8 mouse cellular contexts compared by ENCODE assay signal in the genomic region with DNA sequence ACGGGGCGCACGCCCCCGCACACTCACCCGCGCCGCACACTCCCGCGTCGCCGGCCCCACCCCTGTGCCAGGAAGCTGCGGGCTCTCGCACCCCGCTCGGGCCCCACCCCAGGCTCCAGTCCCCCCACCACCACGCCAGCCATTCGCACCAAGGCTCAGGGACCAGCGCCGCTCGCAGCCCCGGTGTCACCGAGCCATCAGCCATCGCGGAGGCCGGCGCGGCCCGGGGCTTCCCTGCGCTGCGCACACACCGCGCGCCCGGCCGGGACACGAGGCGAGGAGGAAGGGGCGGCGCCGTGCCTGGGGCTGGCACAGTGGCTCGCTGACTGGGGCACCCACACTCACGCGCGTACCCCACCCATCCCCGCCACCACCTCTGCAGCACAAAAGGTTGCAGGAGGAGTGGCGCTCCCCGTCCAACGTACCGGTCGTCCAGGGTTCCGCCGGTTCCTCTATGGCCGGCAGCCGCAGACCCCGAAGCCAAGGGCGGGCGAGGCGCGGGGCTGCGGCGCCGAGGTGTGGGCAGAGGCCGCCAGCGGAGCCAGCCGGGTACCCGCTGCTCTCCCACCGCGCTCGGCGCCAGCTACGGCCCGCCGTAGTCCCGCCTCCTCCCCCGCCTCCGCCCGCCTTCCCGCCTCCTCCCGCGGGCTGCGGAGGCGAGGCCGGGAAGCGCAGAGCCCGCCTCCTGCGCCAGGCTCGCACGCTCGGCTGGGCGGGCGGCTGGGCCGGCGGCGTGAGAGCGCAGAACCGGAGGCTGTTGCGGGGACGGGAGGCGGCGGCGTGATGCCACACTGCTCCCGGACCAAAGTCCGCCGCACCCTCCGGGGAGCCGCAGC. TPM values are rescaled to one million over a fixed set of nuclear protein-coding genes. Genes with fewer than 3 reads are reported as not detected.
DNase-seq lines count a peak whose midpoint lies in the region; ATAC-seq lines count a peak whose summit lies in the region.

A gene (minus strand): TSS at position 669 of the 836 bp plus-strand sequence.

- no peaks in the 10 kb centered on the region for H3K36me3 ChIP-seq in intestine, embryonic 14.5 days (ENCODE audit: control insufficient read depth, insufficient read depth, low read length)
- H3K36me3 ChIP-seq in midbrain, embryonic 10.5 days = no peaks in the 10 kb centered on the region

- H3K9me3 ChIP-seq in intestine, embryonic 14.5 days (ENCODE audit: control insufficient read depth, low read length) = no peaks in the 10 kb centered on the region
- H3K9me3 ChIP-seq in midbrain, embryonic 10.5 days (replicated peaks) = no peaks in the 10 kb centered on the region

- ATAC-seq in intestine, embryonic 14.5 days (replicated peaks; ENCODE audit: low FRiP score, low TSS enrichment, low read depth) = peak; percentile 89

- DNase-seq in adrenal gland, adult 2 months = peak; percentile 93
- peak; percentile 79 for DNase-seq in embryo, embryonic 10.5 days (ENCODE audit: low spot score)
- DNase-seq in gastrocnemius, postnatal 25 days = peak; percentile 85
- DNase-seq in intestine, embryonic 14.5 days (ENCODE audit: low spot score) = peak; percentile 84
- DNase-seq in left cerebral cortex, postnatal 36 days (ENCODE audit: low spot score in 2 of 2) = peak; percentile 83 to 92
- peak; percentile 80 for DNase-seq in midbrain, embryonic 10.5 days (ENCODE audit: low spot score)
- peak; percentile 84 for DNase-seq in right cerebral cortex, postnatal 4 days
- peak; percentile 73 for DNase-seq in yolk sac, embryonic 10.5 days (ENCODE audit: low spot score)

- peaks cover 9% of the 10 kb centered on the region; the same call in 1 of the 2 replicates for H3K4me1 ChIP-seq in intestine, embryonic 14.5 days (replicated peaks; ENCODE audit: control insufficient read depth, insufficient read depth, low read length)
- H3K4me1 ChIP-seq in midbrain, embryonic 10.5 days = peaks cover 40% of the 10 kb centered on the region

- under 1% methylated on average over 67 of the region's 106 CpGs for WGBS in intestine, embryonic 14.5 days
- WGBS in midbrain, embryonic 10.5 days = under 1% methylated on average over 104 of the region's 106 CpGs

- intact Hi-C loops in left cerebral cortex, postnatal 36 days (cut with DNase I) = loop anchor here (1.0 kb wide), 1 partner anchor 108 kb away; no protein-coding TSS in a partner anchor

- peak within 1 kb of the TSS; percentile 80 for H3K27ac ChIP-seq in intestine, embryonic 14.5 days (ENCODE audit: low read depth)
- H3K27ac ChIP-seq in midbrain, embryonic 10.5 days (replicated peaks) = peak within 1 kb of the TSS; percentile 98

- H3K4me2 ChIP-seq in intestine, embryonic 14.5 days (ENCODE audit: low read length) = peak within 1 kb of the TSS; percentile 77

- peak within 1 kb of the TSS; percentile 78 for H3K4me3 ChIP-seq in intestine, embryonic 14.5 days (ENCODE audit: low read depth, low read length)
- H3K4me3 ChIP-seq in midbrain, embryonic 10.5 days = peak within 1 kb of the TSS; percentile 93

- H3K9ac ChIP-seq in intestine, embryonic 14.5 days (ENCODE audit: low read length) = peak within 1 kb of the TSS; percentile 77

- H3K27me3 ChIP-seq in intestine, embryonic 14.5 days (replicated peaks; ENCODE audit: control insufficient read depth, insufficient read depth, low read length) = no peaks in the 10 kb centered on the region
- H3K27me3 ChIP-seq in midbrain, embryonic 10.5 days (ENCODE audit: low read depth, poor library complexity, severe bottlenecking) = peaks cover 14% of the 10 kb centered on the region

RNA-seq across cellular contexts. Expression of the gene that starts here (rescaled TPM):
- total RNA-seq in adrenal gland, adult 2 months (2021) = 10 to 100 TPM; 14.3 to 15.2 TPM
- 4.1 and 4.2 TPM in 2 replicates for polyA plus RNA-seq in adrenal gland, adult 2 months (2012; rRNA removed)
- 10 to 100 TPM; 11.5 to 12.3 TPM for total RNA-seq in gastrocnemius, postnatal 25 days (2021)
- 19.6 and 19.8 TPM in 2 replicates for polyA plus RNA-seq in intestine, embryonic 14.5 days (2014; fragmentation: Nextera tagmentation; extraction: Ambion mirVana)
- 10 to 100 TPM; 76.9 to 86.9 TPM for total RNA-seq in left cerebral cortex, postnatal 36 days (2021)
- polyA plus RNA-seq in midbrain, embryonic 10.5 days (2016; fragmentation: Nextera tagmentation; extraction: Ambion mirVana) = 39.0 and 39.8 TPM in 2 replicates

Comparison
In these comparisons a context has a peak if more than half of its experiments do, and no peak if none do; other contexts are left out.
1. Peak in every context shown above with its lines: DNase-seq, ATAC-seq, H3K4me3 ChIP-seq and H3K27ac ChIP-seq.
2. RNA of the gene that starts here (total RNA-seq): 76.9 to 86.9 TPM in left cerebral cortex, postnatal 36 days; 14.3 to 15.2 TPM in adrenal gland, adult 2 months and 11.5 to 12.3 TPM in gastrocnemius, postnatal 25 days; every median in the first group is over 4 times any median in the second.